Mouse (Mus musculus) left cerebral cortex, adult 8-10 months (tissue): ENCODE results near the gene Sh3d21. TPM values are rescaled to one million over a fixed set of nuclear protein-coding genes. Genes with fewer than 3 reads are reported as not detected.
A peak's percentile ranks its signal among the peaks of the same experiment; 100 is the strongest.

Source experiments
- DNase-seq, 2 experiments: peaks; one replicate each; pipeline ENCODE4 v3.0.0; 2022; ENCODE audit warnings: low spot score in 2 of 2
- total RNA-seq, 4 experiments: library from RNA; stranded (reverse); gene quantifications; 2 replicates each; pipeline ENCODE4 v1.2.4; 2022

Gene Sh3d21
- total RNA-seq, 4 experiments from 2014 or later: 0.63 to 1.4 (median 0.85) TPM

- no peak for DNase-seq
Measured at GRCm38 (mm10) chr4:126147533-126148160, 15.6 kb downstream of the Sh3d21 start, which contains the start of gene Eva1b. Eva1b (plus strand) TSS chr4:126147744.

- no peak for DNase-seq
Measured at GRCm38 (mm10) chr4:126146974-126147532, 16.2 kb downstream of the Sh3d21 start.

DNA sequence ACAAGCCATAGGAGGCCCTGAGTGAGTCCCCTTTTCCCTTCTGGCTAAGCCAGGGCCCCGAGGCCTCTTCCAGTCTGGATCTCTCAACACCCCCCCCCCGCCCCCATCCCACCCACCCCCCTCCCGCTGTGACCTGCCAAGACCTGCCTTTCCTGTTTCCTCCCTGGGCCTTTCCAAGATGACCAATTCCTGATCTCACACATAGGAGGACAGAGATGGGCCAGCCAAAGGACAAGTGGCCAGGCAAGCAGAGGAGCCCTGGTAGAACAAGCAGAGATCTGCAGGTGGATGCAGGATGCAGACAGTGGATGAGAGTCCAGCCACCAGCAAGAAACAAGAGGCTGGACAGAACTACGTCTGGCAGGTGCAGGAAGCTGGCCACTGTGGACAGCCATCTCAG, 17.9 kb downstream of the Sh3d21 start:
- DNase-seq: no peak

GRCm38 (mm10) chr4:126141021-126141420, 22.3 kb downstream of the Sh3d21 start:
- DNase-seq: no peak

- DNase-seq: no peak
Measured at GRCm38 (mm10) chr4:126137773-126138172, 25.5 kb downstream of the Sh3d21 start.

GRCm38 (mm10) chr4:126134639-126135038, 28.7 kb downstream of the Sh3d21 start:
- no peak for DNase-seq

DNA sequence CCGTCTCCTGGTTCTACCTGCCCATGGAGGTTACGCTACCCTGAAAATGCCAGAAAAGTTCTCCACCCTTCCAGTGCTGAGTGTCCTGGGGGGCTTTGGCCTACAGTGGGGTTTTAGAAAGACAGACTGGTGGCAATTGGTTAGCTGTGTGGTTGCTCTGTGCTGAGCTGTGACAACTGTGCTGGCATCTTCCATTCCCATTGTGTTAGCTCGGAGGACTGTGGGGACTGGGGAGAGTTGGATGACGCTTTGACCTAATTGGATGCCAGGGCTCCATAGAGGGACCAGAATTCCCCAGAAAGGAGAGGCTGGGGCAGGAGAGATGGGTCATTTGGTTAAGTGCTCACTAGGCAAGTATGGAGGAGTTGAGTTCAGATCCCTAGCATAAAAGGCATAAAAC, 29.1 kb downstream of the Sh3d21 start:
- DNase-seq: no peak

- no peak for DNase-seq
Measured at GRCm38 (mm10) chr4:126132636-126133264, 30.5 kb downstream of the Sh3d21 start.

DNA sequence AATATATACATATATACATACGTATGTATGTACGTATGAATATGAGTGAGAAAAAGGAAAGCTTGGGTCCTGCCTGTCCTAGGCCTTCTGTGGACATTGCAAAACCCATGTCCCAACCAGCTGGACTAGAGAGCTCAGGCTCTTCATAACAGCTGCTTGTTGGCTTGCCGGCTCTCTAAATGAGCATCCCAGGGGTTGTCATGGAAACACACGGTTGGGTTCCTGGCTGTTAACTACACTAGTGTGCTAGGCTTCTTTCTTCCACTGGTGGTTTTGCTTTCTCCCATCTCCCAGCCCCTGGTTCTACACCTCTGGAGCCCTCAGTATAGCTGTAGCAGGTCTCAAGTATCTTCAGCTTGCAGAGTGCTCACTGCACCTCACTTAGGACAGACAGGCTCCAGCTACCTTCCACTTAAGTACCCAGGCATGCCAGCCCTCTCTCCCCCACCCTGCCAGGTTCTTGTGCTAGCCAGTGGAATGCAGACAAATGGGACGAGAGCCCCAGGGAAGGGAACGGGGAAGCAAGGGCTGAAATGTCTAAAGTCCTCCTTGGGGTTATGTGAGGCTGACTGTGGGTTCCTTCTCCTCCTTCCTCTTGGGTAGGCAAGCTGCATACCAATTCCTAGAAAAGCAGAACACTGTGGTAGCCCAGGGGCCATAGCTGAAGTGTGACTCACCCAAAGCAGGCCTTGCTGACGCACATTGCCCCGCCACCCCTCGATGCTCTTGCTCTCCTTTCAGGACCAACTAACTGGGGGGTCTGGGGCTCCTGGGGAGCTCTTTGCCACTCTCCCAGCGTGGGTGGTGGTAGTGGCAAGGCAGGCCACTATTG, 31.8 kb downstream of the Sh3d21 start:
- DNase-seq: peak in 1 of 2 experiments; percentile 51

- DNase-seq: no peak
Measured at GRCm38 (mm10) chr4:126130502-126130901, 32.8 kb downstream of the Sh3d21 start.

- DNase-seq: peak in 1 of 2 experiments; percentile 71
Measured at GRCm38 (mm10) chr4:126123309-126124040, 39.8 kb downstream of the Sh3d21 start.

DNA sequence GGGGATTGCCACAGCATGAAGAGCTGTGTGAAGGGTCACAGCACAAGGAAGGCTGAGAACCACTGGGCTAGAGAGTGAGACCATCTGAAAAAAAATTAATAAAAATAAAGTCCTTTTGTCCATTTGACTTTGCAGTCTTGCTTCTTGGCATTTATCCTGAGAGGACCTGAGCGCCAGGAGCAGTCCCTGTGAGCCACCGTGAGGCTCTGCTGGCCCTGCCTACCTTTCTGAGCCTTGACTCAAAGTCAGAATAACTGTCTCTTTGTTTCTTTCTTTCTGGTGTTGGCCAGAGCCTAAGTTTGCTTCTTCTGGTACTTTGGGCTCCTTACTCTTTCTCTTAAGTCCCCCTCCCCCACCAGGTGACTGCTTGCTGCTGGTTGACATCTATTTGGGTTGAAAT, 42.8 kb downstream of the Sh3d21 start:
- DNase-seq: no peak

- DNase-seq: no peak
Measured at GRCm38 (mm10) chr4:126120052-126120451, 43.2 kb downstream of the Sh3d21 start.

GRCm38 (mm10) chr4:126119051-126119450, 44.2 kb downstream of the Sh3d21 start:
- no peak for DNase-seq

- DNase-seq: peak; percentile 46 to 93
Measured at GRCm38 (mm10) chr4:126118651-126119050, 44.6 kb downstream of the Sh3d21 start.

- DNase-seq: no peak
Measured at GRCm38 (mm10) chr4:126117116-126117515, 46.2 kb downstream of the Sh3d21 start.

DNA sequence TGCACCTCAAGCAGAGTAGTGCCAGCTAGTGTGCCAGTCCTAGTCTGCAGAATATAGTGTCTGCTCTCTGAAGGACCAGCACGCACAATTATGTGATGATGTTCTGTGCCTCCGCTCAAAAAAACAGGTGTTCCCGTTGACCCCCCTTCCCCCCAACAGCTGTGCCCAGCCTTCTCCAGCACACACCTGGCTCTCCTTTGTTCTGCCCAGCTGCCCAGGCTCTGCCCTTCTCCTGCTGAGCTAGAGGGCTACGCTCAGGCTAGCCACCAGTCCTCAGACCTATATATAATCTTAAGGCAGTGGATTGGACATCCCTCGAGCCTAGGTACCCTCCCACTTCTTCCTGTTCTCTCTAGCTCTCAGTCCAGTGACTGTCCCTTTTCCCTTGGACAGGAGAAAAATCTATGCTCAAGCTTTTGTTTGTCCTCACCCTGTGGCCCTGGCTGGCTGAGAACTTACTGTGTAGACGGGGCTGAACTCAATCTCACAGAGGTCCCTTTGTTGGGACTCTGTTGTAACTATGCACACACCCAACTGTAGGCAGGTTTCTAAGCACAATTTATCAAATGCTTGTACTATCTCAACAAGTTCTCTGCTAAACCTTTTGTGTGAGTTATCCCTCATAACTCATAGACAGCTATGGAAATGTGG, 47.3 kb downstream of the Sh3d21 start:
- DNase-seq: no peak

DNA sequence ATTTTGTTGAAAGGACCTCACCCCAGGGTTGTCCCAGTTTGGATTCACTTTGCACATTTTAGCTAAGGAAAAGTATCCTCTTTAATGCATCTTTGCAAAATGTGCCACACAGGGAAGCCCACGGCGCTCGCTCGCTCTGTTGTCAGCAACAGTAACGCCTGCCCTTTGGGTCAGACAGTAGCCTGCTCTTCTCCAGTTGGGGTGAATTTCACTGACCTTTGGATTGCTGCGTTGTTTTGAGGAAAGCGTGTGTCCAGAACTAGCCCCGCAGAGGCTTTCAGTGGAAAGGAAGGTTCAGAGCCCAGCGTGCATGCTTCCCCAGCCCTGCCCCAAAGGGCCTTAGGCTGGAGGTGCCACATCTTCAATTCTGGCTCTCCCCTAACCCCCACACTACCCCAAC, 47.9 kb downstream of the Sh3d21 start:
- DNase-seq: no peak

GRCm38 (mm10) chr4:126113943-126114342, 49.3 kb downstream of the Sh3d21 start:
- DNase-seq: no peak

DNA sequence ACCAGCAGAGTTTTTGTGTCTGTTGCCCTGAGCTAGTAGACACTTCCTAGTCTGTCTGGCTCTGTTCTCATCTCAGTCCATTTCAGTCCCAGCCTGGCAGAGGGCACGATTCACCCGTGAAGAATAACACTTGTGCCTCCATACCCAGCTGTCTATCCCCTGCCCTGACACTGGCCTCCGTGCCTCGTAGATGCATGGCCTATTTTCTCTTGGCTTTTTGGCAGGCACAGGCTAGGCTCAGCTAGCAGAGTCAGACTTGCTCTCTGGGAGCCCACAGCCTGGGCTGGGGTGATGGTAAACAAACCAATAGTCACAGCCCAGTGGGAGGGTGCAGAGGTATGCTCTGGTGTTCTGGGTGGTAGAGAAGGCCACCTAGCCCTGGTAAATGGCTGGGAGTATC, 50.0 kb downstream of the Sh3d21 start:
- no peak for DNase-seq

DNA sequence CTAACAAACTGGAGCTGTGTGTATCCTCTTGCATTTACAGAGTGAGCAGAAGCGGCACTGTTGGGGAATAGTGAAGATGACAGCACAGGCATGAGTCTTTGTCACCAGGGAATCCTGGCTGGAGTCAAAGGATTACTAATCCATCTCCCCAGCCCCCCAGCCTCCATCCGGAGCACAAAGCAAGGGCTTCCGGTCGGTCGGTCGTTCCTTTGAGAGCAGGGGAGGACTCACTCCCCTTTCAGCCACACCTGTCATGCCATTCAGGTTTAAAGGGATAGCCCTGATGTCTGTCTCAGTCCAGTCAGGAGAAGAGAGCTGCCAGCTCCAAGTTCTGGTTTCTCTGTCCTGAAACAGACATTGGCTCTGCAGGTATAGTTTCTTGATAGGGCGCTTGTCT, 52.1 kb downstream of the Sh3d21 start:
- DNase-seq: no peak
